Mouse (Mus musculus) myocyte (in vitro differentiated cells): Measurements from ENCODE around the gene Gas6. TPM values are rescaled to one million over a fixed set of nuclear protein-coding genes. Genes with fewer than 3 reads are reported as not detected.

ENCODE experiments used
- H3K27me3 ChIP-seq: one replicate; pipeline ENCODE4 v1.6.1; 2011; ENCODE audit not compliant: control insufficient read depth, insufficient read depth, insufficient read length
- H3K36me3 ChIP-seq: one replicate; pipeline ENCODE4 v1.6.1; 2011; ENCODE audit not compliant: control insufficient read depth, insufficient read depth
- H3K4me2 ChIP-seq: one replicate; pipeline ENCODE4 v1.6.1; 2011; ENCODE audit warnings: low read depth, control low read depth
- H3K4me3 ChIP-seq: one replicate; pipeline ENCODE4 v1.5.1; 2011; ENCODE audit warnings: mild to moderate bottlenecking, control low read depth, moderate library complexity
- H3K79me2 ChIP-seq: one replicate; pipeline ENCODE4 v1.6.1; 2011; ENCODE audit not compliant: control insufficient read depth, insufficient read depth
- H3ac ChIP-seq: one replicate; pipeline ENCODE4 v1.6.1; 2011; ENCODE audit not compliant: control insufficient read depth, insufficient read length
- CEBPB ChIP-seq: IDR thresholded peaks from 2 replicates; pipeline ENCODE4 v1.6.1; 2011; ENCODE audit warnings: mild to moderate bottlenecking, moderate library complexity; ENCODE audit not compliant: poor library complexity, insufficient read depth, severe bottlenecking
- E2F4 ChIP-seq: IDR thresholded peaks from one replicate; pipeline ENCODE4 v1.6.1; 2011; ENCODE audit warnings: mild to moderate bottlenecking, control low read depth, moderate library complexity; ENCODE audit not compliant: insufficient read depth
- MAX ChIP-seq: IDR thresholded peaks from one replicate; pipeline ENCODE4 v1.6.1; 2011; ENCODE audit warnings: low read depth, mild to moderate bottlenecking, control low read depth
- MYOD1 ChIP-seq, 3 experiments: IDR thresholded peaks; one replicate each; pipeline ENCODE4 v1.6.1; 2011; ENCODE audit warnings: control low read depth in 2 of 3, low read depth in 2 of 3, mild to moderate bottlenecking in 2 of 3, moderate library complexity in 1 of 3; ENCODE audit not compliant: insufficient read length in 2 of 3, control insufficient read depth in 1 of 3
- MYOG ChIP-seq, 3 experiments: IDR thresholded peaks; one replicate each; pipeline ENCODE4 v1.6.1; 2011; ENCODE audit warnings: control low read depth in 2 of 3, low read depth in 2 of 3, mild to moderate bottlenecking in 2 of 3; ENCODE audit not compliant: insufficient read length in 2 of 3, control insufficient read depth in 1 of 3, insufficient read depth in 1 of 3
- POLR2A ChIP-seq: IDR thresholded peaks from one replicate; pipeline ENCODE4 v1.6.1; 2011; ENCODE audit warnings: low read depth, mild to moderate bottlenecking, control low read depth, moderate library complexity; ENCODE audit not compliant: insufficient read length
- POLR2AphosphoS2 ChIP-seq: IDR thresholded peaks from one replicate; pipeline ENCODE4 v1.6.1; 2011; ENCODE audit warnings: low read depth, control low read depth; ENCODE audit not compliant: insufficient read length
- REST ChIP-seq: IDR thresholded peaks from one replicate; pipeline ENCODE4 v1.6.1; 2011; ENCODE audit warnings: mild to moderate bottlenecking, control low read depth, moderate library complexity; ENCODE audit not compliant: insufficient read depth, insufficient read length
- SRF ChIP-seq: IDR thresholded peaks from one replicate; pipeline ENCODE4 v1.6.1; 2011; ENCODE audit warnings: low read depth; ENCODE audit not compliant: control insufficient read depth, insufficient read length
- TCF12 ChIP-seq: IDR thresholded peaks from one replicate; pipeline ENCODE4 v1.6.1; 2011; ENCODE audit warnings: mild to moderate bottlenecking, control low read depth; ENCODE audit not compliant: poor library complexity, insufficient read depth, severe bottlenecking
- TCF3 ChIP-seq: IDR thresholded peaks from one replicate; pipeline ENCODE4 v1.6.1; 2011; ENCODE audit warnings: low read depth, control low read depth; ENCODE audit not compliant: insufficient read length
- USF1 ChIP-seq: IDR thresholded peaks from one replicate; pipeline ENCODE4 v1.6.1; 2011; ENCODE audit warnings: low read depth, mild to moderate bottlenecking, control low read depth, moderate library complexity
- polyA plus RNA-seq: library from polyadenylated mRNA; unstranded; fragments of >200 nt; fragmentation: generic; extraction: Trizol; gene quantifications from one replicate; pipeline ENCODE4 v1.2.1, GENCODE M21; 2012; ENCODE audit warnings: missing spikeins

Gas6 gene
- polyA plus RNA-seq, 1 experiment: 0.50 TPM

GRCm38 (mm10) chr8:13507284-13507937, 13.1 kb upstream of the Gas6 start:
- Histone ChIP-seq H3K4me2 (no peak overlapping the region), H3K79me2 (no peaks in the 10 kb centered on the region), H3ac (no peak overlapping the region), H3K36me3 (no peaks in the 10 kb centered on the region), H3K4me3 (no peak overlapping the region), H3K27me3 (no peaks in the 10 kb centered on the region)
- TF ChIP-seq POLR2A: no peak
- TF ChIP-seq SRF: no peak
- TF ChIP-seq MAX: no peak
- TF ChIP-seq POLR2AphosphoS2: no peak
- TF ChIP-seq TCF3: no peak
- no peak for TF ChIP-seq MYOD1 (IDR thresholded peaks at IDR 0.05; ENCODE audit: control insufficient read depth in 1 of 3, insufficient read length in 2 of 3, low read depth in 2 of 3)
- no peak for TF ChIP-seq CEBPB
- TF ChIP-seq REST: no peak
- TF ChIP-seq TCF12: no peak
- no peak for TF ChIP-seq MYOG (IDR thresholded peaks at IDR 0.05; ENCODE audit: control insufficient read depth in 1 of 3, insufficient read depth in 1 of 3, insufficient read length in 2 of 3, low read depth in 2 of 3)
- TF ChIP-seq E2F4: no peak
- no peak for TF ChIP-seq USF1

- TF ChIP-seq TCF3 (no peak), TCF12 (no peak), USF1 (no peak), POLR2A (no peak), CEBPB (no peak), E2F4 (no peak), MAX (no peak)
- Histone ChIP-seq H3K36me3 (no peaks in the 10 kb centered on the region), H3ac (no peak overlapping the region), H3K79me2 (no peaks in the 10 kb centered on the region), H3K27me3 (no peaks in the 10 kb centered on the region), H3K4me3 (no peak overlapping the region), H3K4me2 (no peak overlapping the region)
Observed at GRCm38 (mm10) chr8:13506849-13507248, 12.6 kb upstream of the Gas6 start.

GRCm38 (mm10) chr8:13504894-13505674, 10.8 kb upstream of the Gas6 start:
- TF ChIP-seq SRF (no peak), MYOD1 (IDR thresholded peaks at IDR 0.05; ENCODE audit: control insufficient read depth in 1 of 3, insufficient read length in 2 of 3, low read depth in 2 of 3) (no peak), POLR2A (no peak), REST (no peak), USF1 (no peak), MAX (no peak), POLR2AphosphoS2 (no peak), TCF3 (no peak), MYOG (IDR thresholded peaks at IDR 0.05; ENCODE audit: control insufficient read depth in 1 of 3, insufficient read depth in 1 of 3, insufficient read length in 2 of 3, low read depth in 2 of 3) (no peak)
- no peaks in the 10 kb centered on the region for H3K36me3 ChIP-seq
- H3K27me3 ChIP-seq: no peaks in the 10 kb centered on the region
- H3K79me2 ChIP-seq: no peaks in the 10 kb centered on the region
- H3ac ChIP-seq: no peak overlapping the region
- no peak overlapping the region for H3K4me2 ChIP-seq
- no peak overlapping the region for H3K4me3 ChIP-seq

- Histone ChIP-seq H3K79me2 (no peaks in the 10 kb centered on the region), H3K4me3 (no peak overlapping the region), H3K27me3 (no peaks in the 10 kb centered on the region), H3ac (no peak overlapping the region), H3K4me2 (no peak overlapping the region), H3K36me3 (no peaks in the 10 kb centered on the region)
- TF ChIP-seq USF1: no peak
Observed at GRCm38 (mm10) chr8:13503936-13504606, 9.8 kb upstream of the Gas6 start.

- TF ChIP-seq TCF12 (no peak), REST (no peak), MYOD1 (IDR thresholded peaks at IDR 0.05; ENCODE audit: control insufficient read depth in 1 of 3, insufficient read length in 2 of 3, low read depth in 2 of 3) (no peak), POLR2AphosphoS2 (no peak), MYOG (IDR thresholded peaks at IDR 0.05; ENCODE audit: control insufficient read depth in 1 of 3, insufficient read depth in 1 of 3, insufficient read length in 2 of 3, low read depth in 2 of 3) (no peak), CEBPB (no peak), E2F4 (no peak), POLR2A (no peak), SRF (no peak), MAX (no peak)
- no peak overlapping the region for H3ac ChIP-seq
- H3K79me2 ChIP-seq: no peaks in the 10 kb centered on the region
- no peaks in the 10 kb centered on the region for H3K36me3 ChIP-seq
- no peak overlapping the region for H3K4me3 ChIP-seq
- no peaks in the 10 kb centered on the region for H3K27me3 ChIP-seq
- no peak overlapping the region for H3K4me2 ChIP-seq
Observed at GRCm38 (mm10) chr8:13501221-13501620, 6.9 kb upstream of the Gas6 start.
